Mouse (Mus musculus): ENCODE measurements at regions not wholly inside any gene's neighbourhood (a gene's known extent, or its start where the extent isn't known, plus 50 kb on each side); places are given as distances from the start of the nearest gene placed in this dataset.

DNA sequence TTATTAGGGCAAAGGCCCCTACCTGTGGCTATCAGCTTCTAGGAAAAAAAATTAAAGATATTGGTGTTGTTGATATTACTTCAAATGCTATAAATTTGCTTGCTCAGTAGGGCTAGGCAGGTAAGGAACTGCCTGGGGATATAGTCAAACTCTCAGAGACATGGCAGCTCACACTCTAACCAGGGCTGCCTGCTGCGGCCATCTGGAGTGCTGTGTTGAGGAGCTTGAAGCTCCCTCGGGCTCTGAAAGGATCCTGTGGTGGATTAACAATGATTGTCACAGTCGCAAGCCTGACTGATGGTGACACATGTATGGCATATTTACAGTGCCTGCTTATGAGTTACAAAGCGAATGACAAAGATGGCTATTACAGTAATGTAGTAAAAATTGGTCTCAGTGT, 64.2 kb upstream of the Camk1g start:
- DNase-seq, result no peak

GRCm38 (mm10) chr1:193433493-193434021, 63.5 kb upstream of the Camk1g start:
- DNase-seq, result no peak

GRCm38 (mm10) chr1:193430231-193430630, 60.1 kb upstream of the Camk1g start:
- no peak for DNase-seq

GRCm38 (mm10) chr1:193423653-193424075, 53.6 kb upstream of the Camk1g start:
- no peak for DNase-seq

- DNase-seq, result no peak
These were observed 52.8 kb upstream of the Camk1g start for GRCm38 (mm10) chr1:193422886-193423285.

DNA sequence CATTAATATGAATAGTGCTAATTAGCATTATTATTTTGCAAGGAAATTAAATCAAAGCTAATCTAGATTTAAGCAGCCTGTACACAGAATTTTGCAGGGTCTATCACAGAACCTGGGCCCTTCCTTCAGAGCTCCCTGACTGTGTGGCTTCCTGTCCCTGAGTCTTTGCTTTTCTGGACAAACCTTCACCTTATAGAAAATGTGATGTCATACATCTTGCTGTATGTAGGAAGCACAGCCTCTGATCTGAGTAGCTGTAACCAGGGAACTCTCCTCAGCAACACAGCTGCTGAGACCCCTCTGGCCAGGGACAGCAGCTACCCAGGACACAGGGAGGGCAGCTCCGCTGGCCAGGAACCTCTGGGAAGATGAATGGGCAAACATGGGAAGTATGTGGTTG, 51.7 kb upstream of the Camk1g start:
- no peak for DNase-seq

- DNase-seq, result no peak
These were observed 51.3 kb upstream of the Camk1g start for GRCm38 (mm10) chr1:193421414-193421813.

All from thymus, postnatal 4 days (tissue).